Mouse (Mus musculus) erythroblast, embryonic 14.5 days (primary cell): ENCODE measurements around the gene Epas1.

Source experiments
- GATA1 ChIP-seq: IDR thresholded peaks from 2 replicates; pipeline ENCODE4 v1.6.1; 2012; ENCODE audit warnings: low read length, inconsistent platforms, mixed read lengths
- TAL1 ChIP-seq: IDR thresholded peaks from 3 replicates; pipeline ENCODE4 v1.6.1; 2012; ENCODE audit warnings: low read length, inconsistent platforms, mixed read lengths

DNA sequence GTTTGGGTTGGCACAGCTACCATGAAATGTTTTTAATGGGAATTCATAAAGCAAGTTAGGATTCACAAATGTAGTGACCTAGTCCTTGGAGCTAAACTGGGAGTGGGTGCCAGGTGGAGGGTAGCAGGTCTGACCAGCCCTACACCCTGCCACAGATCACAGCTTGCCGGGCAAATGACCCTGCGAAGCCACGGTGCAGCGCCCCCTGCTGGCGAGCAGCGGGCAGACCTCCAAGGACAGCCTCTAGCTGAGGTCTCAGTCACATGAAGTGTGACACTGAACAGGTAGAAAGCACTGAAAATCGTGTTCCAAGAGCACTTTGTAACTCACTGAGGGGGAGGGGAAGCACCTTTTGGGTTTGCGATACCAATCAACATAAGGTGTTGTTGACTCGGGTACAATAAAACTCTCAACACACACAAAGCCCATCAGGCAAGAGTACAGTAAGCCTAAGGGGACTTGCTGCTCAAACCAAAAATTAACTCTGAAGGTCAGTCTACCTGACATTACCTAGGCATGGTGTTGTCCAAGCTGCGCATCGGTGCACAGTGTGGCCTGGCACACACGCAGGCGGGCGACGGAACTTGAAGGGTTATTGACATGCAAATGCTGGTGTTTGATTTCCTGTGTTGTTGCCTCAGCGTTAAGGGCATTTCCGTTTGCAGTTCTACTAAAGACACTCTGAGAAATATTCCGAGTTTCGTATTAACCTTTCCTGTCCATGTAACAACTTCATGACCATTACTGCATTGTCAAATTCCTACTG lies 79.2 kb downstream of the Epas1 start:
- TF ChIP-seq TAL1 (no peak), GATA1 (no peak)
